Mouse (Mus musculus) thymus, postnatal 0 days (tissue): Measurements from ENCODE around the gene Themis2. TPM values are rescaled to one million over a fixed set of nuclear protein-coding genes. Genes with fewer than 3 reads are reported as not detected.

Source experiments
- DNase-seq: peaks from one replicate; pipeline ENCODE4 v3.0.0-alpha.2; 2015; ENCODE audit warnings: low spot score
- polyA plus RNA-seq: library from polyadenylated mRNA; unstranded; fragments of >200 nt; fragmentation: Nextera tagmentation; extraction: Ambion mirVana; gene quantifications from 2 replicates; pipeline ENCODE4 v1.2.1, GENCODE M21; 2015

The Themis2 gene
- polyA plus RNA-seq, result 2.7 and 2.9 TPM in 2 replicates

DNA sequence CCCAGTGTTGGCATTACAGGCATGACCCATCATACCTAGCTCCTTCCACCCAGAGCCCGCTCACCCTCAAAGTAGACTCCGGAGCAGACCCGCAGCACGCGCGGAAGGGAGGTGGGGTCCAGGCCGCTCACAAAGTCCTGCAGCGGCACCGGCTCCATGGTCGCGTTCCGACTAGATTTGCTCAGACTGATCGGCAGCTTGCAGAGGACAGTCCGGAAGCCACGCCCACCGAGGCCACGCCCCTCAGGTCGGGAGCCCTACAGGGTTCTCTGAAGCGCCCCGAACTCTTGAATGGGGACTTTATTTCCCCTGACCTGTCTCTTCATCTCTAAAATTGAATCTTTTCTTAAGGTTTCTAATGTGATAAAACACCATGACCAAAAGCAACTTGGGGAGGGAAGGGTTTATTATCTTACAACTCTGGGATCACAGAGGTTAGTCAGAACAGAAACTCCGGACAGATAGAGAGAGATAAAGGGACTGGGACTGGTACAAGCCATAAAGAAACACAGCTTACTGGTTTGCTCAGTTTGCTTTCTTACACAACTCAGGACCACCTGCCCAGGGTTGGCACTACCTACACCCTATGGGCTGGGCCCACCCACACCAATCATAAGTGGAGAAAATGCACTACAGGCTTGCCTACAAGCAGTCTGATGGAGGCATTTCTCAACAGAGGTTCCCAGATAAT, at the start of gene Themis2:
Gene Themis2 (minus strand): TSS at position 192 of the 691 bp plus-strand sequence.
- DNase-seq, result peak; percentile 74

GRCm38 (mm10) chr4:132843705-132844071, 47.5 kb upstream of the Themis2 start:
- no peak for DNase-seq

GRCm38 (mm10) chr4:132842970-132843704, 47.0 kb upstream of the Themis2 start, which contains the start of gene Ppp1r8:
Ppp1r8 (minus strand) TSS chr4:132843169.
- DNase-seq, result peak; percentile 97

GRCm38 (mm10) chr4:132842281-132842906, 46.2 kb upstream of the Themis2 start:
- DNase-seq, result peak; percentile 30

DNA sequence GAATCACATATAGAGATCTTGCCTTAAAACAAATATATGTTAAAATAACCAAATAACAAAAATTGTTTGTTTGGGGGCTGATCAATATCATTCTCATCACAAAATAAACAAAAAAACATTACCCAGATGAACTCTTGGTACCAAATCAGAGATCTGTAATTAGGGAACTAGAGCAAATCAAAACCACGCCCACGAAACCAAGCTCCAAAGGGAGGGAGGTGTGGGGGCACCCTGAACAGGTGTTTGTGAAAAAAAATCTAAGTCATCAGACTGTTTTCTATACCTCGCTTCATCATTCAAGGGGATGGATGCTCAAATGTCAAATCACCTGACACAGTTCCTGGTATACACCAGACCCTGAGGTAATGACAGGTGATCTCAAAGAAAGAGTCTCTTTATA, 45.3 kb upstream of the Themis2 start:
- no peak for DNase-seq

DNA sequence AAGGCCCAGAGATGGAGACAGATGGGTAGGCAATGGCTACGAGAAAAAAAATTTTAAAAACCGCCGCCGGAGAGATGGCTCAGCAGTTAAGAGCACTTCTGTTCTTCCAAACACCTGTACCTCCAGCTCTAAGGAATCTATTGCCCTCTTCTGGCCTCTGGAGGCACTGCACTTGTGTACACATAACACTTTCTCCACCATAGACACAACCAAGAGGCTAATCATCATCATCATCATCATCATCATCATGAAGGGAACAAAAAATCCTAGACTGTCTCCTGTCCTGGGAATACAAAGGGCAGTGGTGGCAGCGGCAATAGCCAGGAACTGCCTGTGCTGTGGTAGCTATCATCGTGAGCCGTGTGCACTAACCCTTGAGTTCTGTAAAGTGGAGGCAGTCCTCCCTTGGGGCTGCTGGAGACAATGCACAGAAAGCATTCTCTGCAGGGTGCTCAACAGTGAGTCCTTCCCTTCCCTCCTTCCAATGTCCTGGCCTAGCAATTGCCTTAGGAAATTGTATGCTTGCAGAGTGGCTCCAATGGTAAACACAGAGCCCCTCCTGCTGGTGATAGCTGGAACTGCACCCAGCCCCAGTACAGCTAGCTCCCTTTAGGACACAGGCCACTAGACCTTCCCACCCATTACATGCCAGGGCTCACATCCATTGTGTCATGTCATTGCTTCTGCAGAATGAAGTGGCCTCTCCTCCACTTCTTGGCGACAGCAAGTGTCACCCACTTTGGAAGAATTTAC, 27.6 kb upstream of the Themis2 start:
- peak; percentile 85 for DNase-seq

DNA sequence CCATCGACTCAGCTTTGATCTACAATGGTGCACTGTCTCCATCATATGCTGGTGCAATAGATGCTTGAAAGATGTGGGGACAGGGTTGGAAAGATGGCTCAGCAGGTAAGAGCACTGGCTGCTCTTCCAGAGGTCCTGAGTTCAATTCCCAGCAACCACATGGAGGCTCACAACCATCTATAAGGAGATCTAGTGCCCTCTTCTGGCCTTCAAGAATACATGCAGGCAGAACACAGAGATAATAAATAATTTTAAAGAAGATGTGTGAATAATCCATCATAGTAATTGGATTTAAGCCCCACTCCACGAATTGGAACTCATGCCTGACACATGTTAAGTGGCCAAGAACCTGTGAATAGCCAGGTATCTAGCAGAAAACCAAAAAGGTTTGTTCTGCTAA, 22.3 kb upstream of the Themis2 start:
- no peak for DNase-seq

GRCm38 (mm10) chr4:132816855-132817254, 20.7 kb upstream of the Themis2 start:
- DNase-seq, result no peak

- DNase-seq, result no peak
Measured at GRCm38 (mm10) chr4:132816404-132816803, 20.2 kb upstream of the Themis2 start.

- DNase-seq, result no peak
Measured at GRCm38 (mm10) chr4:132809621-132810020, 13.4 kb upstream of the Themis2 start.

- DNase-seq, result peak; percentile 23
Measured at GRCm38 (mm10) chr4:132807771-132808641, 11.8 kb upstream of the Themis2 start.

GRCm38 (mm10) chr4:132806620-132807191, 10.5 kb upstream of the Themis2 start:
- DNase-seq, result no peak

DNA sequence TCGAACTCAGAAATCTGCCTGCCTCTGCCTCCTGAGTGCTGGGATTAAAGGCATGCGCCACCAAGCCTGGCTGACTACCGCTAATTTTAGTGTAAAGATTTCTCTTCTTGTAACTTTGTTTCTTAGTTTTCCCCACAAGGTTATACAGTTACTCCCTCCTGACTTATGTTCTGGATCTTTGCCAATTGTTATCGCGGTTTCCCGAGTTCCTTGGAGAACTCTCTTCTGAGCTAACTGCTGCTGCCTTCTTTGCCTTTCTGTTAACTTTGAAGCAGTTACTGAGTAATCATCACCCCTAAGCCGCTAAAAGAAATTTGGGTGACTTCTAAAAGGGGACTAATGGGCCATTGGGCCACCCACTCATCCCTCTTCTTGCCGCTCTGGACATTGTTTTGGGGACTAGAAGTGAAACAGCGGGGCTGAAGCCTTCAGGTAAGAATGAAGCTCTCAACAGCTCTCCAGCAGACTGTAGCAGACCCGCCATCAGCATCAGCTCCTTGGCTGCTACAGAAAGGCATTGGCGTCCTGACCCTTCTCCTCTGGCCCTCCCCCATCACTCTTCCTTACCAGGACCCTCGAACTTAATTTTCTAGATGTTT, 9.5 kb upstream of the Themis2 start:
- DNase-seq, result no peak

DNA sequence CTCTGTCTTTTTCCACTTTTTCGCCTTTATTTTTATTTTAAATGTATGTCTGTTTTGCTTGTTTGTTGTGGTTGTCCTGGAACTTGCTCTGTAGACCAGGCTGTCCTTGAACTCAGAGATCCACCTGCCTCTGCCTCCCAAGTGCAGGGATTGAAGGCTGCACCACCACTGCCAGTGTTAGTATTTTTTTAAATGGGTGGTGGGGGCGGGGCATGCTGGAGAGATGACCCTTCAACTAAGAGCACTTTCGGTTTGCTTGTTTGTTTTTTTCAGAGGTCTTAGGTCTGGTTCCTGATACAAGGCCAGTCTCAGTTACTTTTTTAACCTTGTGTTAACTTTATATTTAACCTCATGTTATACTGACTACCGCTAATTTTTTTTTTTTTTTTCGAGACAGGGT, 9.0 kb upstream of the Themis2 start:
- DNase-seq, result no peak

GRCm38 (mm10) chr4:132804331-132804730, 8.1 kb upstream of the Themis2 start:
- DNase-seq, result peak; percentile 24

DNA sequence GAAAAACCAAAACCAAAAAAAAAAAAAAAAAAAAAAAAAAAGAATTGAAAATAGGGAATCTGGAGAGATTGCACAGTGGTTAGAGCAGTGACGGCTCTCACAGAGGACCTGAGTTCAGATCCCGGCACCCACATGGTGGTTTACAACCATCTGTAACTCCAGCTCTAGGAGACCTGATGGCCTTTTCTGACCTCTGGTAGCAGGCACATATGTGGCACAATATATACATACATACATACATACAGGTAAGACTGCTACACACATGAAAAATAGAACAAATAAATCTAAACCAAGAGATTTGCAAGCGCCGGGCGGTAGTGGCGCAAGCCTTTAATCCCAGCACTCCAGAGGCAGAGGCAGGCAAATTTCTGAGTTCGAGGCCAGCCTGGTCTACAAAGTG, 7.7 kb upstream of the Themis2 start:
- DNase-seq, result no peak

- DNase-seq, result no peak
Measured at GRCm38 (mm10) chr4:132803212-132803611, 7.0 kb upstream of the Themis2 start.

DNA sequence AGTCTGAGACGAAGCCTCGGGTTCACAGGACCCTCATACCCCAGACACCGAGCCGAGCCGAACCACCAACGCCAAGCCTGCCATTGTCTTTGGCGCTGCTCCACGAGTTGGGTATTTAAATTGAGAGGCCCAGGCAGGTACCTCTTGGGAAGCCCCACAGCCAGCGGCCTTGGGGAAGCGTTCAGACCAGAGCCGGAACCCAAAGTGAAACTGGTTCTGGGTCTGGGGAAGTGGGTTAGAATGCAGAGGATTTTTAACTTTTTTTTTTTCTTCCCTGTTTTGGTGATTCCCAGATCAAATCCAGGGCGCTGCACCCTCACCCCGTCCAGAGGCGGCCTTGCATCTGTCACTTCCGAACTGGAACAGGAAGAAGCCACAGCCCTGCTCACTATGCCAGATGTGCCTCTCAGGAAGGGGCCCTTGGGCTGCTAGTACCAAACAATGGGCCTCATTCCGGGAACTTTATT, 6.0 kb upstream of the Themis2 start:
- DNase-seq, result peak; percentile 75
